Mouse (Mus musculus) myocyte (in vitro differentiated cells): Measurements from ENCODE around the gene Mpzl2.

Source experiments
- MAX ChIP-seq: IDR thresholded peaks from one replicate; pipeline ENCODE4 v1.6.1; 2011; ENCODE audit warnings: low read depth, mild to moderate bottlenecking, control low read depth
- POLR2A ChIP-seq: IDR thresholded peaks from one replicate; pipeline ENCODE4 v1.6.1; 2011; ENCODE audit warnings: low read depth, mild to moderate bottlenecking, control low read depth, moderate library complexity; ENCODE audit not compliant: insufficient read length
- POLR2AphosphoS2 ChIP-seq: IDR thresholded peaks from one replicate; pipeline ENCODE4 v1.6.1; 2011; ENCODE audit warnings: low read depth, control low read depth; ENCODE audit not compliant: insufficient read length

- TF ChIP-seq MAX (no peak), POLR2AphosphoS2 (no peak), POLR2A (no peak)
These were observed 40.4 kb upstream of the Mpzl2 start for GRCm38 (mm10) chr9:44999171-44999570.
